Mouse (Mus musculus): ENCODE results near the gene Prrt3.

Prrt3 gene

GRCm38 (mm10) chr6:113487125-113487576 lies 14.6 kb downstream of the Prrt3 start:
- no peak for DNase-seq

- DNase-seq = peak; percentile 72
Measured at GRCm38 (mm10) chr6:113483729-113484128, 18.0 kb downstream of the Prrt3 start.

DNA sequence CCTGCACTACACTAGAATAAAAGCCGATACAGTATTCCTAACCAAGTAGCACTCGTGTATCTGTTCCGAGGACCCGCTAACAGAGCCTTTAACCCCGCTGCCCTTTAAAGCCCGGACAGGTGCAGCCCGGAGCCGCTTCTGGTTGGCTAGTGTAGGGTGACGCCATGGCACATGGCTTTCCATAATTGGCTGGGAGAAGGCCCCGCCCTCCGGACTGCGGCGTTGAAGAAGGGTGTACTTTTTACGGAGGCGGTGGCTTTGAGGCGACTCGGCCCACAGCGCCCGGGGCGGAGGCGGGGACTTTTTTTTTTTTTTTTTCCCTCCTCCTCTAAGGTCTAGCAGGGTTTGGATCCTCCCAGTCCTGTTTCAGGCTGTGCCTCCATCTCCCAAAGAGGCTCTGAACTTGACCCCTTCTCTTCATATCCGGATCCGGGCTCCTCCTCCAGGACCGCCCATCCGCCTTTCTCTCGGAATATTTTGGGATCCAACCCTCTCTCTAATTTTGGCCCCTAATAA lies 18.6 kb downstream of the Prrt3 start, which contains the start of gene Creld1:
TSS of gene Creld1 (plus strand) at position 198 of the 516 bp plus-strand sequence.
- DNase-seq = peak; percentile 97

GRCm38 (mm10) chr6:113482477-113483099 lies 19.1 kb downstream of the Prrt3 start:
- peak; percentile 70 for DNase-seq

DNA sequence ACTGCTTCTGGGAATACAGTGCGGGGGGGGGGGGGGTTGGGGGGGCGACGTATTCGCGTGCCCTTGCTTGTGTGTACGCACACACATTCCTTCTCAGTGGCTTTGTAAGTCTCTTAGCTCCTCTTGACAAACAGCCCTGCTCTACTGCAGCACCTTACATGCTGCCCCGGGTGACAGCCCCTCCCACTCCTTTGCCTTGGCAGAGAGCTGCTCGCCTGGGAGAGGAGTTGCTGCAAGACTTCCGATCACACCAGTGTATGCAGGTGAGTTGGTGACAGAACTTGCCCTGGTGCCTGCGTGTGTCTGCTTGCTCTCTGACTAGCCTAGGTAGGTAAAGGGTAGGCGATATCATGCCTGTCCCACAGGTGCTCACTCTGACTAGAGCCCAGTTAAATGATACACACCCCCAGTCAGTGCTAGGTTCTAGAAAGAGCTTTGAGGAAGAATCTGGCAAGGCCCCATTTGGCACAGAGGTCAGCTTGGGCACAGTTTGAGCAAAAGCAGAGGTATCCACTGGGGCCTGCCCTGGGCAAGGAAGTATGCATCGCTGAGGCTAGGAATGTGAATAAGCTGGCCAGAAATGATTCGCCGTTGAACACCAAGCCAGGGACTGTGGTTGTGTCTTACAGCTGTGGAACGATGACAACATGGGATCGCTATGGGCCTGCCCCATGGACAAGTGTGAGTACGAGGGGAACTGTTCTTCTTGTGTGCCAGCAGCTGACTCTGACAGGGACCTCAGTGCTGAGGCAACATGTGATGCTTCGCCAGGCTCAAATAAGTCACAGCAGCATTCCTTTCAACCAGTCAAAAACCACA lies 21.0 kb downstream of the Prrt3 start:
- no peak for DNase-seq

DNA sequence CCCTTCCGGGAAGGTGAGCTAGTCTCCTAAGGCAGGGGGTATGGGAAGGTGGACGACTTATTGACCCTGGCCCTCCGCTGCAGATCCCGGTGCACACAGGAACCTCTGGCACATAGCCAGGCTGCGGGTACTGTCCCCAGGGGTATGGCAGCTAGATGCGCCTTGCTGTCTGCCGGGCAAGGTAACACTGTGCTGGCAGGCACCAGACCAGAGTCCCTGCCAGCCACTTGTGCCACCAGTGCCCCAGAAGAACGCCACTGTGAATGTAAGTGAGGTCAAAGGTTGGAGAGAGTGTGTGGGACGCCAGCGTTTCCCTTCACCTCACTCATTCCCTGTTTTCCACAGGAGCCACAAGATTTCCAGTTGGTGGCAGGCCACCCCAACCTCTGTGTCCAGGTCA lies 22.8 kb downstream of the Prrt3 start:
- peak; percentile 23 for DNase-seq

- no peak for DNase-seq
Measured at GRCm38 (mm10) chr6:113477353-113477752, 24.4 kb downstream of the Prrt3 start.

DNA sequence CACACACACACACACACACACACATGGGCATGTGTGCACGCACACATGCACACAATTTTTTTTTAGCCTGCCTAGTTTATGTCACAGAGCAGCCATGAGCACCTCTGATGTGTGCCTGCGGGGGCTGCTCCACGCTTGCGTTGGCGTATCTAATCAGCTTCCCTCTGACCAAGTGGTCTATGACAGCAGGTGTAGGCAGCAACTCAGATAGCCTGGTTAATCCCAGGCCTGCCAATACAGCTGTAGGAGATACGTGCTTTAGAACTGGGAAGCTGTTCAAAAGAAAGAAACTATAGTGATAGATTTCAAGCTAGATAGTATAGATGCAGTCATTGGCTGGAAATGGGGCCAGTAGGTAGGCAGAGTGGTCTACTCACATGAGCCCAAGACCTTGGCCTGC lies 28.0 kb downstream of the Prrt3 start:
- no peak for DNase-seq

DNA sequence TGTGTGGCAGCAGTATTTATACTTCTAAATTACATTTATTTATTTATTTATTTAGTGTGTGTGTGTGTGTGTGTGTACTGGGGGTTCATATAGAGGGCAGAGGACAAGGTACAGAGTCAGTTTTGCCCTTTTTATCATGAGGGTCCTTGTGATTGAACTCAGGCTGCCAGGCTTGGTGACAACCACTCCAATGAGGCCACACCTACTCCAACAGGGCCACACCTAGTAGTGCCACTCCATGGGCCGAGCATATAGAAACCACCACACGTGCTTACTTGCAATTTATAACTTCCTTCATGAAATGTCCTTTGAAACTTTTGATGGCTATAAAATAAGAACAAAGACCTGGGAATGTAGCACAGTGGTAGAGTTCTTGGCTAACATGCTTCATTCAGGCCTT lies 28.5 kb downstream of the Prrt3 start:
- DNase-seq = no peak

GRCm38 (mm10) chr6:113472061-113472460 lies 29.7 kb downstream of the Prrt3 start:
- no peak for DNase-seq

GRCm38 (mm10) chr6:113471297-113471936 lies 30.3 kb downstream of the Prrt3 start, which contains the start of gene Il17rc:
TSS of gene Il17rc (plus strand) at chr6:113471427.
- peak; percentile 43 for DNase-seq

- DNase-seq = peak; percentile 82
Measured at GRCm38 (mm10) chr6:113469432-113469831, 32.3 kb downstream of the Prrt3 start.

DNA sequence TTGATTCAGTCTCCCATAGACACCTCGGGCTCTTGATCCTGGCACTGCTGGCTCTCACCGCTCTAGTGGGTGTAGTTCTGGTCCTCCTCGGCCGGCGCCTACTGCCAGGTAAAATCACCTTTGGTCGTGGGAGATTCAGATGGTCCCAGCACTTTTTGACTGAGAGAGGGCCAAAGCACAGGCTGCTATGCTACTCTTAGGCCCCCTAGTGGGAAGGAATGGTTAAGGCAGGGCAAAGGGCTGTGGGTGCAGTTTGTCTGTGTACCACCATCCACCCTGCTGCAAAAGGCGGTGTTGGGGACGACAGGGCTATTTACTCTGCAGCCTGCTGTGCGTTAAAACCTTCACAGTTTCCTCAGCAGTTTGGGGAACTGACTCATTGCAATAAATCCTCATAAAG lies 32.7 kb downstream of the Prrt3 start:
- DNase-seq = peak; percentile 74

- no peak for DNase-seq
Measured at GRCm38 (mm10) chr6:113468512-113468911, 33.2 kb downstream of the Prrt3 start.

DNA sequence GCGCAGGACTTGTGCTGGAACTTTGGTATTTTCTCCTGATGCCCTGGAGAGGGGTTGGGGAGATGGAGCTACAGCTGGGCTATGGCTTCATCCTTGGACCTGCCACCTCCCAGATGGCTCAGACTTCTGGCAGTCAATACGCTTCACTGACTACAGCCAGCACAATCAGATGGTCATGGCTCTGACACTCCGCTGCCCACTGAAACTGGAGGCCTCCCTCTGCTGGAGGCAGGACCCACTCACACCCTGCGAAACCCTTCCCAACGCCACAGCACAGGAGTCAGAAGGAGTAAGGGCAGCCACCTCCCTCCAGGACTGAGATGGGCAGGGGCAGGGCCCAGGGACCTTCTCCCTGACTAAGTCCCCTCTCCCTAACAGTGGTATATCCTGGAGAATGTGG lies 36.1 kb downstream of the Prrt3 start:
- no peak for DNase-seq

- no peak for DNase-seq
Measured at GRCm38 (mm10) chr6:113464040-113464439, 37.7 kb downstream of the Prrt3 start.

- peak; percentile 59 for DNase-seq
Measured at GRCm38 (mm10) chr6:113458635-113459034, 43.1 kb downstream of the Prrt3 start.

DNA sequence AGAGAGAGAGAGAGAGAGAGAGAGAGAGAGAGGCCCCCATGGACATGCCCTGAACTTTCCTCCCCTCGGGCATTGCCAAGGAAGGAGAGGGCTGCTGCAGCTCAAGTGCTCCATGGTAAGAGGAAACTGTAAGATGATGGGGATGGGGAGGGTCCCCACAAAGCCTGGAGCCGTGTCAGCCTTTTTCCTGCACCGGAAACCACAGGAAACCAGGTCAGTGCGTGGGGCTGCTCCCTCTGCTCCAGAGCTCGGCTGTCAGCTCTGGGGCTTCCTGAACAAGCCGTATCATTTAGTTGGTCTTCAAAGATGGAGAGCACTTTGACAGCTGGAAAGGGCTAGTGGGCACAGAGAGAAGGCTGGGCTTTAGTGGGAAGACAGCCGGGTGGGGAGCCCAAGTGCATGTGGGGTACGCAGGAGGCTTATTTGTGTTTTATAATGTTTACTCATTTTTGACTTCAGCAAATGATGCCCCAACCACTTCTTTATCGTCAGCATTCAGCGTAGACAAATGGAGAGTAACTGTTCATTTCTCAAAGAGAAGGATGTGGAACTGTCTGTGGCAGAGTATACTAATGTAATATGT lies 43.7 kb downstream of the Prrt3 start, which contains the start of gene Il17re:
TSS of gene Il17re (plus strand) at position 533 of the 583 bp plus-strand sequence.
- DNase-seq = no peak

GRCm38 (mm10) chr6:113455007-113455406 lies 46.7 kb downstream of the Prrt3 start:
- no peak for DNase-seq

- no peak for DNase-seq
Measured at GRCm38 (mm10) chr6:113451839-113452238, 49.9 kb downstream of the Prrt3 start.

DNA sequence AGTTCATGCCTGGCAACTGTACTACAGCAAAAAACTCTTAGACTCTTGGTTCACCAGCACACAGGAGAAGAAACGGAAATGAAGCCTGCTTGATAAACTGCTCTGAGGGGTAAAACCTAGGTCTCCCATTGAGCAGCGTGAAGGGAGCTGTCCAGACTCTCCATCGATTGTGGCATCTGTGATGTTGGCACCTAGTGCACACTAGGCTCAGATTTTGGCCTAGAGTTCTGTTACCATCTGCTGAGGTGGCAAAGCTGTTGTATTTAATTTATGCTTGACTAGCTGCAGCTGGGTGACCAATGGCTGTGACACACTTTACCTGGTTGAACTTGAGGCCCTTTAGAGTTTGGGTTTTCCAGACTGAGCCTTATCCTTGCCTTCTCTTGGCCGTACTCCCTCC lies 54.1 kb downstream of the Prrt3 start:
- peak; percentile 49 for DNase-seq

DNA sequence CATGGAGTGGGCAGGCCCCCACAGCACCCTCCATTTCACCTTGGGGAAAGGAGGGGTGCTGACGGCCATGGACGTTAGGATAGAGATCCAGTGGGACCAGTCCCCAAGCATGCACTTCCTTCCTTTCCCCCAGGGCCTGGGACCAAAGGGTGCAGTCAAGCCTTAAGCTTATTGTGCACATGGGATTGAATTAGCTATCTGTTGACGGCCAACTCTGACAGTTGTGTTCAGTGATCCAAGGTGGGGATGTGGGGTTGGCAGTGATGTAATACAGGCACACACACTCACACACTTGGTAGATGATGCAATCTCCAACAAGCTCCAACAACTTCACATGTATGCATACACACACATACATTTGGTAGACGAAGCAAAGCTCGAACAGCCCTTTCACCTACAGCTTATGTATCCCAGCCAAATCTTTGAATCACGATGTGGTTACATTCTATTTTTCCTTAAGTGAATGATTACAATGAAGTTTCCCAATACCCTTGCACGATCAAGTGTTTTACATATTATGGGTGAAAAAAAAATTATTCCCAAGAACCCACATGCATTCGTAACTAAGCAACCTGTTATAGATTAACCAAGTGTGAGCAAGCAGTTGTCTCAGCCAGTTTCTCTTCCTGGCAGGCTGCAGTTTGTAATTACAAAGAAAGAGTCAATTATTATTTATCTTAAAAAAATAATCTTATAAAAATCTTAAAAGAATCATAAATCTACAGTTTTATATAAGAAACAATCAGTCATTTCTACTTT lies 57.3 kb downstream of the Prrt3 start:
- no peak for DNase-seq
